Mouse (Mus musculus): ENCODE results near the gene A630001G21Rik. TPM values are rescaled to one million over a fixed set of nuclear protein-coding genes. Genes with fewer than 3 reads are reported as not detected.

The A630001G21Rik gene
- polyA plus RNA-seq, 1 experiment from 2014 or later = 0.19 TPM

DNA sequence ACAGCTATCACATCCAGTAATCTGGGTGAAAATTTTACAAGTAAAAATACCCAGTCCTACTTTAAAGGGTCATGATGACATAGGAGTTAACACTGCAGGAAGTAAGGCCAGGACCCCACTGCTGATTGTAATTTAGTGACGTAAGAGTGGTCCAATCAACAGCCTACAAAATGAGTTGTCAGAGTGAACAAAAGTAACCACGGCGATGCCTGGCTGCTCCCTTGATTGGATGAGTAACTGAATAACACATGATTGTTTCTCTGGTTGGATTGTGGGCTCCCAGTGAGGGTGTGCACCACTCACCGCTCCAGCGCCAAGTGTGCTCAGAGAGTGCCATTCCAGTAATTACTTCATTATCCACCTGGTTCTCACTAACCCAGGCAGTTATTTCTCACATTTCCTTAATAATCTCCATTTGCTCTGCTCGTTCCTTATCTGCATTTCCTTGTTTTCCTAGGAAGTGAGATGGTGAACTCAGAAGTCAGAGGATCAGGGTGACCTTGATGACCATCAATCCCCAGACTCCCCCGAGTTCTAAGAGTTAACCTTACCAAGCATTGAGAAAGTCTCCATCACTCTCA lies 61.9 kb downstream of the A630001G21Rik start:
- Histone ChIP-seq H3K9ac (no peak overlapping the region), H3K4me3 (no peak overlapping the region), H3K27ac (no peak overlapping the region), H3K4me1 (peaks cover 6% of the 10 kb centered on the region), H3K27me3 (replicated peaks) (no peaks in the 10 kb centered on the region), H3K36me3 (replicated peaks) (no peaks in the 10 kb centered on the region), H3K9me3 (no peaks in the 10 kb centered on the region), H3K4me2 (no peak overlapping the region)
- 57% methylated on average over 7 of the region's 7 CpGs for WGBS
- ATAC-seq (replicated peaks) = no peak

- Histone ChIP-seq H3K9me3 (no peaks in the 10 kb centered on the region), H3K4me2 (no peak overlapping the region), H3K4me3 (no peak overlapping the region), H3K9ac (no peak overlapping the region), H3K27me3 (replicated peaks) (no peaks in the 10 kb centered on the region), H3K36me3 (replicated peaks) (no peaks in the 10 kb centered on the region), H3K27ac (no peak overlapping the region), H3K4me1 (no peaks in the 10 kb centered on the region)
- no peak for ATAC-seq (replicated peaks)
Measured at GRCm38 (mm10) chr1:85714501-85714900, 63.9 kb downstream of the A630001G21Rik start.

DNA sequence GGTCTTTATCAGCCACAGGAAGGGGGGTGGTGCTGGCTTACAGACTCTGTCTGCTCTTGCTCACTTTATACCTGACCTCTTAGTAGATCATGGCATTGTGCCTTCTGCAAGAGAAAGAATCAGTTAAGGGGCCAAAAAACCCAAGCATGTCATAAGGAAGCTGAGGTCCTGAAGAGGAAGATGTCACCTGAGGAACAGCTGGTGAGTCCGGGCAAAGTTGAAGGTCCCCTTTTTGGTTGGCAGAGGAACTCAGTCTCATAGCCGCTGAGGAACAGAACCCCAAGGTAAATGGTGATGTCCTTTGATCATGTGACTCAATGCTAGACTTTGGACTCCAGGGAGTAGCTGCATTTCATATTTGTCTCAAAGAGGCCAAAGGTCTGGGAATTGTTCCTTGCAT lies 71.7 kb downstream of the A630001G21Rik start:
- ATAC-seq (replicated peaks) = no peak
- Histone ChIP-seq H3K4me3 (no peak overlapping the region), H3K27me3 (replicated peaks) (no peaks in the 10 kb centered on the region), H3K9ac (no peak overlapping the region), H3K4me1 (no peaks in the 10 kb centered on the region), H3K27ac (no peak overlapping the region), H3K4me2 (no peak overlapping the region), H3K36me3 (replicated peaks) (no peaks in the 10 kb centered on the region), H3K9me3 (no peaks in the 10 kb centered on the region)
- WGBS = 87% methylated on average over 2 of the region's 2 CpGs

- no peaks in the 10 kb centered on the region for H3K4me1 ChIP-seq
- WGBS = 100% methylated on average over 1 of the region's 1 CpGs
- H3K4me2 ChIP-seq = no peak overlapping the region
- no peak overlapping the region for H3K4me3 ChIP-seq
- H3K9ac ChIP-seq = no peak overlapping the region
- no peak overlapping the region for H3K27ac ChIP-seq
- no peak for ATAC-seq (replicated peaks)
- no peaks in the 10 kb centered on the region for H3K36me3 ChIP-seq (replicated peaks)
- H3K27me3 ChIP-seq (replicated peaks) = no peaks in the 10 kb centered on the region
- no peaks in the 10 kb centered on the region for H3K9me3 ChIP-seq
Measured at GRCm38 (mm10) chr1:85705552-85705951, 72.9 kb downstream of the A630001G21Rik start.

DNA sequence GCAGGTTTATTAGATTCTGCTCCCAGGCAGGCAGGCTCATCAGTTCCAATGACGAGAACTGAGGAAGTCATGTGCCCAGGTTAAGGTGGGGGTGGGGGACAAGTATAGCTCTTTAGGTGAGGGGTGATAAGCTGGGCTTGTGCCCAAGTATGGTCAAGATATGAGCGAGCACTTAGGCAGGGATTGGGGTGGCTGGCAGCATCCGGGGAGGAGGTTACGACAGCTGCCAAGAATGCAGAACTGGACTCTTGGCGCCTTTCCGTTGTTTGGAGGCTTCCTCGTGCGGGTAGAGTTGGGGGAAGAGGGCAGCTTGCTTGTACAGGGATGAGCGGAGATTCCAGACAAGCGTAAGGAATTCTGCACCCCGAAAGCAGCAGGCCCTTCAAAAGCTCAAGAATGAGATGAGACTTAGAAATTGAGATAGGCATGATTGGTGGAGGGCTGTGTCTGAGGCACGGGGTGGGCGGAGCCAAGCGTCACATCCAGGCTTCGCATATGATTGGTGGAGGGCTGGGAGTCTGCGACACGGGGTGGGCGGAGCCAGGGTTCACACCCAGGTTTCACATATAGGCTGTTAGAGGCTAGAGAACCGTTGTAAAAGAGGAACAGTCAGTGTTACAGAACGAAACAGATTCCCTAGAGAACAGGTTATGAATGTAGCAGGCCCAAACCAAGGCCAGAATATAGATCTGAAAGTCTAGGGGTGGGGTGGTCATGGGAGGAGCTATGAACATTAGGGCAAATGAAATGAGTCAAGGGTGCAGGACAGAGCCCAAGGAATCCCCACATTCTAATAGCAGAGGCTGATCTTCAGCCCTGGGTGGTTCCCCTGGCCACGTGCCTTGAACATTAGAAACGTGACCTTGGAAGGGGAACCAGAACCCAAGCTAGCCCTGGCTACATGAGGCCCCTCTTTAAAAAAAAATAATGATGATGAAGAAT lies 74.9 kb downstream of the A630001G21Rik start:
- ATAC-seq (replicated peaks) = peak; percentile 100
- Histone ChIP-seq H3K4me2 (peak overlapping the region; percentile 44), H3K4me3 (peak overlapping the region; percentile 36), H3K36me3 (replicated peaks) (no peaks in the 10 kb centered on the region), H3K9ac (peak overlapping the region; percentile 22; the same call in 1 of the 2 replicates), H3K27ac (peak overlapping the region; percentile 53), H3K9me3 (no peaks in the 10 kb centered on the region), H3K27me3 (replicated peaks) (no peaks in the 10 kb centered on the region), H3K4me1 (no peaks in the 10 kb centered on the region)
- 29% methylated on average over 22 of the region's 22 CpGs for WGBS

DNA sequence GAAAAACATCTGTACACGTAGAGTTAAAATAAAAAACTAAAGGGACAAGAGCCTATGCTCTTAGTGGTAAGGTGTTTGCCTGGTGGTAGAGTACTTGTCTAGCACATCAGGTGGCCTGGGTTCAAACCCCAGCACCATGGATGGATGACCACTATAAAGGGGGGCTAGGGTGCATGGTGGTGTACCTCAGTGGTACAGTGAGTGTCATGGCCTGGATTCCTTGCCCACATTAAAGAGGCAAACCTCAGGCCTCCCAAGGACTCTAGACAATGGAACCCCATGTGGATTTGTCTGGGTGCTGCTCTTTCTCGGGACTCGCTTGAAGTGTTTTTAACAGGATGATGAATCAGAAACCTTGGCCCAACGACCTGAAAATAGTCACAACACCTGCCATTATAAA lies 75.9 kb downstream of the A630001G21Rik start:
- WGBS = 78% methylated on average over 4 of the region's 4 CpGs
- 0 out of 2 replicates have a peak, but pooled peaks have one; percentile 15 for ATAC-seq (replicated peaks)
- H3K36me3 ChIP-seq (replicated peaks) = no peaks in the 10 kb centered on the region
- H3K9ac ChIP-seq = no peak overlapping the region
- H3K4me2 ChIP-seq = no peak overlapping the region
- no peaks in the 10 kb centered on the region for H3K9me3 ChIP-seq
- H3K27me3 ChIP-seq (replicated peaks) = no peaks in the 10 kb centered on the region
- no peaks in the 10 kb centered on the region for H3K4me1 ChIP-seq
- no peak overlapping the region for H3K27ac ChIP-seq
- H3K4me3 ChIP-seq = no peak overlapping the region

DNA sequence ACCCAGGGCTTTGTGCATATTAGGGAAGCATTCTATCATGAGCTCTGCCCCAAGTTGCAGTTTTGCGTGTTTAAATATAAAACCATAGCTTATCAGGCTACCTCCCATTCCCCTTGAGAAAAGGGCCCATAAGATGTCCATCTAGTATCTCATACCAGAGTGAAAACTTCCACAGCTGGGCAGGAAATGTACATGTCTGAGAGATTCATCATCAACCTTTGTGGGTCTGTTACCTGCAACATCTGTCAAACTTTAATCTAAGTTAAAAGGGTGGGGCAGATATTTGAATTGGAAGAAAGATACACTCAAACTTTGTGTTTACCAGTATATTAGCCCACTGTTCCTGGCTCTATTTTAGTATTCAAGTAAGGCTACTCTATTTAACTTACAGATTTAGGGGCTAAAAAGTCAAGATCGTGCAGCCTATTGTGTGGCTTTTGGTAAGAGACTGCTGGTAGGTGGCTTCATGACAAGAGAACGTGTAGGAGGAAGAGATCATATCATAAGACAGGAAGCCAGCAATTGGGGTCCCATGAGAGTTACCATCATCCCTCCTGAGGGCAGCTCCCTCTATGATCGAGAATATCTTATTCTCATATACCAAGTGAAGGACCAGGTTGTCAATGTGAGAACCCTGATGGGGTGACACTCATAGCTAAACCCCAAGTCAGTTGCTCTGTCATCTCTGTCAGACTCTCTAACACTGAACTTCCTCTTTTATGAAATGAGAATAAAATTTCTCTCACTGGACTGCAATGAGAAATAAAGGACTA lies 80.5 kb downstream of the A630001G21Rik start:
- Histone ChIP-seq H3K9me3 (no peaks in the 10 kb centered on the region), H3K4me1 (no peaks in the 10 kb centered on the region), H3K4me3 (no peak overlapping the region), H3K27ac (no peak overlapping the region), H3K4me2 (no peak overlapping the region), H3K27me3 (replicated peaks) (no peaks in the 10 kb centered on the region), H3K9ac (no peak overlapping the region), H3K36me3 (replicated peaks) (no peaks in the 10 kb centered on the region)
- ATAC-seq (replicated peaks) = no peak
- WGBS = 85% methylated on average over 4 of the region's 4 CpGs

DNA sequence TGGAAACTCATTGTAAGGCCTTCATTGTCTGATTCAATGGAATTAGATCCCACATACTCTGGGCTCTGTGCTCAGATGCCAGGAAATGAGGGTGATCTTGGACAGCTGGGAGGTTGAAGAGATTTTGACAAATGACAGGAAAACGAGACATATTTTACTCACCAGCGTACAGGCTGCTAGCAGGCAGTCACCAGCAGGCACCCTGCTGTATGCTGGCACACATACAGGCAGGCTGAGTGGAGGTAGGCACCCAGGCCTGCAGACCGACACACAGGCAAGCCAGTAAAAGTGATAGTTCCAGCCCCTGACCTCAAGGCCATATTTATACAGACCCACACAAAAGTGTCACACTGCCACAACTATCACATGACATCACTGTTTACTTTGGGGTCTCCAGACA lies 82.8 kb downstream of the A630001G21Rik start:
- H3K4me2 ChIP-seq = no peak overlapping the region
- H3K27me3 ChIP-seq (replicated peaks) = no peaks in the 10 kb centered on the region
- no peak overlapping the region for H3K27ac ChIP-seq
- no peak overlapping the region for H3K9ac ChIP-seq
- ATAC-seq (replicated peaks) = no peak
- H3K4me3 ChIP-seq = no peak overlapping the region
- no peaks in the 10 kb centered on the region for H3K4me1 ChIP-seq
- H3K9me3 ChIP-seq = no peaks in the 10 kb centered on the region
- WGBS = 82% methylated on average over 3 of the region's 3 CpGs
- H3K36me3 ChIP-seq (replicated peaks) = no peaks in the 10 kb centered on the region

DNA sequence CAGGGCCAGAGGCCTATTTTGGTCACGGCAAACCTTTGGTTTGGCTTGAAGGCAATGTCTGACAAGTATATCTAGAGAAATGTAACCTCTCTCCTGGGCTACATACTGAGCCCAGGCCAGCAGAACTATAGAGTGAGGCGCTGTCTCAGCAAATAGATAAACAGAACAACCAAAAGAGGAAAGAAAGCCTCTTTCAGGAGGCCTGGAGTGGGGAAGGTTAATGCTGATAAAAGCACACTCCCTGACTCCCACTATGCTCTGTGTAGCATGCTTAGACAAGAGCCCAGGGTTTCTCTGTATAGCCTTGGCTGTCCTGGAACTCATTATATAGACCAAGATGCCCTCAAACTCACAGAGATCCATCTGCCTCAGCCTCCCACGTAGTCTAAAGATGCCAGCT lies 85.2 kb downstream of the A630001G21Rik start:
- ATAC-seq (replicated peaks) = no peak
- Histone ChIP-seq H3K36me3 (replicated peaks) (no peaks in the 10 kb centered on the region), H3K9ac (no peak overlapping the region), H3K4me3 (no peak overlapping the region), H3K9me3 (no peaks in the 10 kb centered on the region), H3K4me2 (no peak overlapping the region), H3K4me1 (no peaks in the 10 kb centered on the region), H3K27me3 (replicated peaks) (no peaks in the 10 kb centered on the region), H3K27ac (no peak overlapping the region)
- WGBS = 79% methylated on average over 3 of the region's 3 CpGs

- no peaks in the 10 kb centered on the region for H3K9me3 ChIP-seq
- H3K4me2 ChIP-seq = no peak overlapping the region
- no peaks in the 10 kb centered on the region for H3K27me3 ChIP-seq (replicated peaks)
- H3K27ac ChIP-seq = no peak overlapping the region
- no peak overlapping the region for H3K4me3 ChIP-seq
- no peaks in the 10 kb centered on the region for H3K36me3 ChIP-seq (replicated peaks)
- H3K9ac ChIP-seq = no peak overlapping the region
- 64% methylated on average over 1 of the region's 1 CpGs for WGBS
- no peak for ATAC-seq (replicated peaks)
- no peaks in the 10 kb centered on the region for H3K4me1 ChIP-seq
Measured at GRCm38 (mm10) chr1:85692281-85692680, 86.2 kb downstream of the A630001G21Rik start.

- Histone ChIP-seq H3K27me3 (replicated peaks) (no peaks in the 10 kb centered on the region), H3K36me3 (replicated peaks) (no peaks in the 10 kb centered on the region), H3K9ac (no peak overlapping the region), H3K9me3 (no peaks in the 10 kb centered on the region), H3K4me2 (no peak overlapping the region), H3K4me1 (no peaks in the 10 kb centered on the region), H3K27ac (no peak overlapping the region), H3K4me3 (no peak overlapping the region)
- WGBS = 91% methylated on average over 3 of the region's 3 CpGs
- no peak for ATAC-seq (replicated peaks)
Measured at GRCm38 (mm10) chr1:85690544-85690943, 87.9 kb downstream of the A630001G21Rik start.

DNA sequence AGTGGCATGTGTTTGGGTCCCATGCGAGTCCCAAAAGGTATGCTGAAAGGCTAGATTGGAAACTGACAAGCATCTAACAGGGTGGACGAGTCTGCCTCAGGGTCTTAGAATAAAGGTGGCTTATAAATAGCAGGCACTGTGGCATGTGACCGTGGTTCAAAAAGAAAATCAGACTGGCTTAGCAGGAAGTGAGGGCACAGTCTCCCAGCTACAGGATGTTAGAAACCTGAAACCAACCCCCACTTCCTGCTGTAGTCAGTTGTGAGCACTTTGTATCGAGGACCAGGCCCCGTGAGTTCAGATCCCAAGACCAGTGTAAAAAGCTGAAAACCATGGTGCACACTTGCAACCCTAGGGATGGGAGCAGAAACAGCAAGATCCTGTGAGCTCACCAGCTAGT lies 91.1 kb downstream of the A630001G21Rik start:
- WGBS = 74% methylated on average over 5 of the region's 5 CpGs
- Histone ChIP-seq H3K27ac (no peak overlapping the region), H3K4me2 (no peak overlapping the region), H3K27me3 (replicated peaks) (no peaks in the 10 kb centered on the region), H3K4me1 (no peaks in the 10 kb centered on the region), H3K9ac (no peak overlapping the region), H3K4me3 (no peak overlapping the region), H3K9me3 (no peaks in the 10 kb centered on the region), H3K36me3 (replicated peaks) (no peaks in the 10 kb centered on the region)
- ATAC-seq (replicated peaks) = no peak
